Mouse (Mus musculus) CH12.LX (cell line): ENCODE results near the gene Rab23.

Experiments
- GABPA ChIP-seq: IDR thresholded peaks from 2 replicates; pipeline ENCODE4 v1.6.1; 2012; ENCODE audit warnings: low read depth, low read length, improper control_type of control experiment, inconsistent platforms; ENCODE audit not compliant: insufficient replicate concordance
- HCFC1 ChIP-seq: IDR thresholded peaks from 2 replicates; pipeline ENCODE4 v1.6.1; 2012; ENCODE audit warnings: low read depth, mild to moderate bottlenecking, inconsistent platforms, low read length, improper control_type of control experiment
- JUN ChIP-seq: IDR thresholded peaks from 2 replicates; pipeline ENCODE4 v1.6.1; 2011; ENCODE audit warnings: low read depth, mild to moderate bottlenecking, low read length, improper control_type of control experiment, moderate library complexity; ENCODE audit not compliant: insufficient read depth
- KAT2A ChIP-seq: IDR thresholded peaks from 2 replicates; pipeline ENCODE4 v1.6.1; 2012; ENCODE audit warnings: low read length, improper control_type of control experiment, inconsistent platforms; ENCODE audit not compliant: insufficient replicate concordance
- RCOR1 ChIP-seq: conservative IDR thresholded peaks from 2 replicates; pipeline ENCODE4 v1.6.1; 2012; ENCODE audit warnings: low read depth, mild to moderate bottlenecking, inconsistent platforms, low read length, improper control_type of control experiment
- TCF12 ChIP-seq: IDR thresholded peaks from 2 replicates; pipeline ENCODE4 v1.6.1; 2014; ENCODE audit warnings: low read depth, mild to moderate bottlenecking, inconsistent platforms, low read length, improper control_type of control experiment

GRCm38 (mm10) chr1:33721020-33721419, 1.3 kb downstream of the Rab23 start:
- TF ChIP-seq GABPA = no peak
- TF ChIP-seq HCFC1 = no peak
- no peak for TF ChIP-seq RCOR1
- TF ChIP-seq KAT2A = no peak
- TF ChIP-seq TCF12 = no peak
- no peak for TF ChIP-seq JUN
